Mouse (Mus musculus) stomach, postnatal 0 days (tissue): Measurements from ENCODE around the gene D17Wsu92e. TPM values are rescaled to one million over a fixed set of nuclear protein-coding genes. Genes with fewer than 3 reads are reported as not detected.

Source experiments
- ATAC-seq: fragments of 200-750 bp; cut with Nextera tagmentation; 2 replicates; pipeline ENCODE4 v1.8.0; 2017; ENCODE audit not compliant: low FRiP score, low TSS enrichment
- DNase-seq: peaks from one replicate; pipeline ENCODE4 v3.0.0-alpha.2; 2016; ENCODE audit warnings: low spot score
- H3K27ac ChIP-seq: fragments of 300-500 bp; sonication (generic); replicated peaks from 2 replicates; pipeline ENCODE4 v1.5.1; 2014; ENCODE audit warnings: mild to moderate bottlenecking, control low read depth
- H3K27me3 ChIP-seq: fragments of 300-500 bp; sonication (generic); 2 replicates; pipeline ENCODE4 v1.6.1; 2014; ENCODE audit warnings: low read length; ENCODE audit not compliant: control insufficient read depth, insufficient read depth
- H3K36me3 ChIP-seq: fragments of 300-500 bp; sonication (generic); 2 replicates; pipeline ENCODE4 v1.6.1; 2014; ENCODE audit warnings: low read length, mixed read lengths; ENCODE audit not compliant: control insufficient read depth, insufficient read depth
- H3K4me1 ChIP-seq: fragments of 300-500 bp; sonication (generic); replicated peaks from 2 replicates; pipeline ENCODE4 v1.6.1; 2014; ENCODE audit warnings: antibody characterized with exemption; ENCODE audit not compliant: control insufficient read depth, insufficient read depth
- H3K4me2 ChIP-seq: fragments of 300-500 bp; sonication (generic); replicated peaks from 2 replicates; pipeline ENCODE4 v1.6.1; 2014; ENCODE audit warnings: low read depth, mild to moderate bottlenecking, control low read depth, moderate library complexity
- H3K4me3 ChIP-seq: fragments of 300-500 bp; sonication (generic); 2 replicates; pipeline ENCODE4 v1.5.1; 2014; ENCODE audit warnings: low read depth, low read length, control low read depth
- H3K9ac ChIP-seq: fragments of 300-500 bp; sonication (generic); 2 replicates; pipeline ENCODE4 v1.6.1; 2014; ENCODE audit warnings: mild to moderate bottlenecking, low read length, control low read depth, mixed read lengths
- H3K9me3 ChIP-seq: fragments of 300-500 bp; sonication (generic); 2 replicates; pipeline ENCODE4 v1.6.1; 2016; ENCODE audit warnings: low read length; ENCODE audit not compliant: control insufficient read depth
- CTCF ChIP-seq: IDR thresholded peaks from 2 replicates; pipeline ENCODE4 v1.5.1; 2016; ENCODE audit warnings: antibody characterized with exemption, low read depth, mild to moderate bottlenecking, moderate library complexity
- EP300 ChIP-seq: optimal IDR thresholded peaks from 2 replicates; pipeline ENCODE3; 2016; ENCODE audit warnings: antibody characterized with exemption
- WGBS: fragments of 180-500 bp; shearing (Covaris S2); extraction: QIAGEN DNeasy Blood & Tissue Kit; methylation state at CpG from one replicate; pipeline ENCODE4 v1.1.7; 2014; 5-methylcytosine and 5-hydroxymethylcytosine counted together
- polyA plus RNA-seq: library from polyadenylated mRNA; unstranded; fragments of >200 nt; fragmentation: Nextera tagmentation; extraction: Ambion mirVana; gene quantifications from 2 replicates; pipeline ENCODE4 v1.2.1, GENCODE M21; 2015

Gene D17Wsu92e
- polyA plus RNA-seq, 1 experiment from 2014 or later: 23.3 TPM

- DNase-seq: no peak
These were observed 10.0 kb upstream of the D17Wsu92e start for GRCm38 (mm10) chr17:27830411-27830810.

GRCm38 (mm10) chr17:27827511-27827910, 7.1 kb upstream of the D17Wsu92e start:
- TF ChIP-seq CTCF (no peak), EP300 (no peak)
- H3K36me3 ChIP-seq: no peaks in the 10 kb centered on the region
- no peak for ATAC-seq
- H3K27me3 ChIP-seq: no peaks in the 10 kb centered on the region
- H3K4me3 ChIP-seq: no peak overlapping the region
- H3K9ac ChIP-seq: no peak overlapping the region
- DNase-seq: no peak
- H3K27ac ChIP-seq: no peak overlapping the region
- no peaks in the 10 kb centered on the region for H3K4me1 ChIP-seq
- no peak overlapping the region for H3K4me2 ChIP-seq
- WGBS: 42% methylated on average over 6 of the region's 6 CpGs
- H3K9me3 ChIP-seq: no peaks in the 10 kb centered on the region

More at GRCm38 (mm10) chr17:27830411-27830810, 10.0 kb upstream of the D17Wsu92e start:
- Histone ChIP-seq H3K27ac (no peak overlapping the region), H3K4me1 (no peaks in the 10 kb centered on the region), H3K9ac (no peak overlapping the region), H3K36me3 (no peaks in the 10 kb centered on the region), H3K4me3 (no peak overlapping the region), H3K9me3 (no peaks in the 10 kb centered on the region), H3K27me3 (no peaks in the 10 kb centered on the region), H3K4me2 (no peak overlapping the region)
- ATAC-seq: no peak
- TF ChIP-seq EP300: no peak
- TF ChIP-seq CTCF: peak; percentile 58
- 49% methylated on average over 7 of the region's 7 CpGs for WGBS

- ATAC-seq (no peak), DNase-seq (no peak)
- no peaks in the 10 kb centered on the region for H3K27me3 ChIP-seq
- H3K4me2 ChIP-seq: peak overlapping the region; percentile 59
- peak overlapping the region; percentile 38; the same call in 1 of the 2 replicates for H3K9ac ChIP-seq
- WGBS: 4% methylated on average over 8 of the region's 9 CpGs
- H3K9me3 ChIP-seq: no peaks in the 10 kb centered on the region
- H3K4me1 ChIP-seq: no peaks in the 10 kb centered on the region
- no peaks in the 10 kb centered on the region for H3K36me3 ChIP-seq
- peak overlapping the region; percentile 79 for H3K27ac ChIP-seq
- no peak for TF ChIP-seq CTCF
- TF ChIP-seq EP300: no peak
- peak overlapping the region; percentile 33 for H3K4me3 ChIP-seq
These were observed 6.5 kb upstream of the D17Wsu92e start for GRCm38 (mm10) chr17:27826908-27827383.

GRCm38 (mm10) chr17:27825984-27826905, 5.8 kb upstream of the D17Wsu92e start:
- peak overlapping the region; percentile 33 for H3K4me3 ChIP-seq
- H3K4me1 ChIP-seq: no peaks in the 10 kb centered on the region
- 2% methylated on average over 22 of the region's 22 CpGs for WGBS
- no peaks in the 10 kb centered on the region for H3K36me3 ChIP-seq
- H3K27ac ChIP-seq: peak overlapping the region; percentile 79
- DNase-seq (peak; percentile 74), ATAC-seq (peak; percentile 60)
- H3K27me3 ChIP-seq: no peaks in the 10 kb centered on the region
- TF ChIP-seq EP300 (no peak), CTCF (peak; percentile 48)
- no peaks in the 10 kb centered on the region for H3K9me3 ChIP-seq
- H3K4me2 ChIP-seq: peak overlapping the region; percentile 59
- H3K9ac ChIP-seq: peak overlapping the region; percentile 38

DNA sequence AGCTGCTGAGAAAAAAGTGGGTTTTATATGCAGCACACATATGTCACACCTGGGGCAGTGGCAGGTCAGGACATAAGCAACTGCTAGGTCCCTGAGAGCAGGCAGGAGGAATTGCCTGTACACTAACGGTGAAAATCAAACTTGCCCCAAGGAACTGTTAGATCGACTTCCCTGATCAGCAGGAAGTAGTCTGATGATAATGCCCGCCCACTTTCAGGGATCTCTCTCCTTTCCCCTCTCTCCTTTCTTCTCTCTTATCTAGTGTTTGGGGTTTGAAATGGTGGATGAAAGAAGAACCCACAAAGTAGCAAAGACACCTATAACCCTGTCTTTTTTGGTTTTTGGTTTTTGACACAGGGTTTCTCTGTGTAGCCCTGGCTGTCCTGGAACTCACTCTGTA, 5.1 kb upstream of the D17Wsu92e start:
- Histone ChIP-seq H3K27ac (0 out of 2 replicates have a peak overlapping the region, but pooled peaks have one; percentile 20), H3K4me1 (no peaks in the 10 kb centered on the region), H3K9ac (no peak overlapping the region), H3K9me3 (no peaks in the 10 kb centered on the region), H3K4me2 (peak overlapping the region; percentile 59; the same call in 1 of the 2 replicates), H3K36me3 (no peaks in the 10 kb centered on the region), H3K27me3 (no peaks in the 10 kb centered on the region), H3K4me3 (no peak overlapping the region)
- WGBS: 18% methylated on average over 3 of the region's 3 CpGs
- TF ChIP-seq CTCF (no peak), EP300 (no peak)
- ATAC-seq (no peak), DNase-seq (no peak)

DNA sequence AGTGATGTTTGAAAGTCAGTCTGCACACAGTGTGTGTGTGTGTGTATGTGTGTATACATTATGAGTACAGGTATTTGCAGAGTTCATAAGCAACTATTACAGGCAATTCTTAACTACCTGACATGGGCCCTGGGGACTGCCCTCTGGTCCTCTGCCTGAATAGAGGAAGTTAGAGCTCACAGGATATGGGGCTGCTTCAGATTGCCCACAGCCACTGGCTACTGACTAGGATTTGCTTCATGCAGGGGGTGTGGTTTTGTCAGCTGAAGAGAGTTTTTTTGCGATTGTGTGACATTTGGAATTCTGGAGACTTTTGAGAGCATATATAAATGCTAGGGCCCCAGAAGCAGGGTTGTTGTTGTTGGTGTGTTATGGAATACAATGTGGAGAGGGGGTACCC, 4.5 kb upstream of the D17Wsu92e start:
- 51% methylated on average over 1 of the region's 1 CpGs for WGBS
- Histone ChIP-seq H3K4me3 (no peak overlapping the region), H3K27ac (no peak overlapping the region), H3K4me1 (no peaks in the 10 kb centered on the region), H3K9me3 (no peaks in the 10 kb centered on the region), H3K9ac (no peak overlapping the region), H3K27me3 (no peaks in the 10 kb centered on the region), H3K36me3 (no peaks in the 10 kb centered on the region), H3K4me2 (no peak overlapping the region)
- no peak for ATAC-seq
- no peak for DNase-seq
- TF ChIP-seq CTCF (no peak), EP300 (no peak)
